Mouse (Mus musculus): ENCODE data around the gene Atg14. TPM values are rescaled to one million over a fixed set of nuclear protein-coding genes. Genes with fewer than 3 reads are reported as not detected.

Gene Atg14
- polyA plus RNA-seq, 1 experiment from 2014 or later: 6.3 TPM

- Histone ChIP-seq H3K9ac (replicated peaks) (no peak overlapping the region), H3K27ac (ENCODE audit: low read depth) (no peak overlapping the region), H3K27me3 (ENCODE audit: insufficient read depth, low read length) (no peaks in the 10 kb centered on the region), H3K4me1 (ENCODE audit: insufficient read depth) (no peaks in the 10 kb centered on the region), H3K4me2 (ENCODE audit: low read depth, low read length) (no peak overlapping the region), H3K9me3 (ENCODE audit: low read length) (no peaks in the 10 kb centered on the region), H3K36me3 (replicated peaks; ENCODE audit: insufficient read depth, low read length) (no peaks in the 10 kb centered on the region), H3K4me3 (ENCODE audit: low read depth, low read length) (no peak overlapping the region)
- no peak for TF ChIP-seq EP300 (IDR thresholded peaks at IDR 0.05; ENCODE audit: low read depth)
- no peak for TF ChIP-seq CTCF (IDR thresholded peaks at IDR 0.05; ENCODE audit: low read depth)
- ATAC-seq (no peak), DNase-seq (no peak)
- 77% methylated on average over 1 of the region's 1 CpGs for WGBS (ENCODE audit: insufficient replicate concordance)
Observed at GRCm38 (mm10) chr14:47589444-47589843, 19.0 kb upstream of the Atg14 start.

- no peak for TF ChIP-seq EP300 (IDR thresholded peaks at IDR 0.05; ENCODE audit: low read depth)
- no peak for TF ChIP-seq CTCF (IDR thresholded peaks at IDR 0.05; ENCODE audit: low read depth)
- Histone ChIP-seq H3K4me2 (ENCODE audit: low read depth, low read length) (no peak overlapping the region), H3K27ac (ENCODE audit: low read depth) (no peak overlapping the region), H3K9me3 (ENCODE audit: low read length) (no peaks in the 10 kb centered on the region), H3K4me3 (ENCODE audit: low read depth, low read length) (no peak overlapping the region), H3K9ac (replicated peaks) (no peak overlapping the region), H3K4me1 (ENCODE audit: insufficient read depth) (no peaks in the 10 kb centered on the region), H3K36me3 (replicated peaks; ENCODE audit: insufficient read depth, low read length) (no peaks in the 10 kb centered on the region), H3K27me3 (ENCODE audit: insufficient read depth, low read length) (no peaks in the 10 kb centered on the region)
- ATAC-seq (no peak), DNase-seq (no peak)
Observed at GRCm38 (mm10) chr14:47584346-47584745, 13.9 kb upstream of the Atg14 start.

DNA sequence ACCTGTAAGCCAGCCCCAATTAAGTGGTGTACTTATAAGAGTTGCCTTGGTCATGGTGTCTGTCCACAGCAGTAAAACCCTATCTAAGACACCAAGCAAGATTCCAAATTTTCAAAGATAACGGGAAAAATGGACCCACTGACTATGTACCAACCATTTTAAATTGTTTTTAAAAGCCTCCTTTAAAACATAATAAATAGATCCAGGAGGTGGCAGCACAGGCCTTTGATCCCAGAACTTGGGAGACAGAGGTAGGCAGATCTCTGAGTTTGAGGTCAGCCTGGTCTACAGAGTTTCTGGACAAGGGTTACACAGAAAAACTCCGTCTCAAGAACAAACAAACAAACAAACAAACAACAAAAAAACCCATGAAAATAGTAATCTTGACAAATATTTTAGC is 11.2 kb upstream of the Atg14 start:
- TF ChIP-seq CTCF (IDR thresholded peaks at IDR 0.05; ENCODE audit: low read depth) (peak; percentile 34), EP300 (IDR thresholded peaks at IDR 0.05; ENCODE audit: low read depth) (no peak)
- no peak overlapping the region for H3K4me3 ChIP-seq (ENCODE audit: low read depth, low read length)
- 47% methylated on average over 2 of the region's 2 CpGs for WGBS (ENCODE audit: insufficient replicate concordance)
- H3K27ac ChIP-seq (ENCODE audit: low read depth): no peak overlapping the region
- no peak for ATAC-seq
- no peak overlapping the region for H3K9ac ChIP-seq (replicated peaks)
- H3K4me2 ChIP-seq (ENCODE audit: low read depth, low read length): no peak overlapping the region
- H3K4me1 ChIP-seq (ENCODE audit: insufficient read depth): no peaks in the 10 kb centered on the region
- no peaks in the 10 kb centered on the region for H3K36me3 ChIP-seq (replicated peaks; ENCODE audit: insufficient read depth, low read length)
- DNase-seq: no peak
- no peaks in the 10 kb centered on the region for H3K27me3 ChIP-seq (ENCODE audit: insufficient read depth, low read length)
- H3K9me3 ChIP-seq (ENCODE audit: low read length): no peaks in the 10 kb centered on the region

DNA sequence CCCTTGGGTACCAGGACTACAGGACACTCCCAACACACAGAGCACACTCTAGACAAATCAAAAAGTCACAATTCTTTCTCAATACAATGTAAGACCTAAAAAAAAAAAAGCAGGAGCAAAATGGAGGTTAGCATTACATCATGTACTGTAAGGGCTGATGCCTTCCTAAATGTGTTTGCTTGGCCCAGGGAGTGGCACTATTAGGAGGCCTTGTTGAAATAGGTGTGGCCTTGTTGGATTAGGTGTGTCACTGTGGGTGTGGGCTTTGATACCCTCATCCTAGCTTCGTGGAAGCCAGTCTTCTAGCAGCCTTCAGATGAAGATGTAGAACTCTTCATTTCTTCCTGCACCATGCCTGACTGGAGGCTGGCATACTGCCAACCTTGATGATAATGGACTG is 10.8 kb upstream of the Atg14 start:
- Histone ChIP-seq H3K27ac (ENCODE audit: low read depth) (no peak overlapping the region), H3K4me2 (ENCODE audit: low read depth, low read length) (no peak overlapping the region), H3K4me1 (ENCODE audit: insufficient read depth) (no peaks in the 10 kb centered on the region), H3K9ac (replicated peaks) (no peak overlapping the region), H3K4me3 (ENCODE audit: low read depth, low read length) (no peak overlapping the region), H3K27me3 (ENCODE audit: insufficient read depth, low read length) (no peaks in the 10 kb centered on the region), H3K9me3 (ENCODE audit: low read length) (no peaks in the 10 kb centered on the region), H3K36me3 (replicated peaks; ENCODE audit: insufficient read depth, low read length) (no peaks in the 10 kb centered on the region)
- 42% methylated on average over 1 of the region's 1 CpGs for WGBS (ENCODE audit: insufficient replicate concordance)
- no peak for TF ChIP-seq EP300 (IDR thresholded peaks at IDR 0.05; ENCODE audit: low read depth)
- TF ChIP-seq CTCF (IDR thresholded peaks at IDR 0.05; ENCODE audit: low read depth): no peak
- DNase-seq (no peak), ATAC-seq (no peak)

- no peak for ATAC-seq
Observed at GRCm38 (mm10) chr14:47578086-47578485, 7.6 kb upstream of the Atg14 start.

DNA sequence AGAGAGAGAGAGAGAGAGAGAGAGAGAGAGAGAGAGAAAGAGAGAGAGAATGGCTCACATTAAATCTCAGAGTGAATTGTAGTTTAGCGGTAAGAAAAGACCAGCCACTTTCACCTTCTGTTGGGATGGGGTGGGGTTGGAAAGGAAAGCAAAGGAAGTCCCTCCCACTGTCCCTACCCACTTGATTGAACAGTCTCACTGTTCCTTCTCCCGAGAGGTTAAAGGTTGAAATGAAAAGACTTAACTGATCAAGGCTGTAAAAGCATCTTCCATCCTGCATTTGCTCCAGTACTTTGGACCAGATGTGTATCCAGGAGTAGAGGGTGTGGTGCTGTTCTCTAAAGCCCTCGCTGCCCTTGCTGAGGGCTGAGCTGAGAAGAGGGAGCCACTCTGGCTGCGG is 6.2 kb upstream of the Atg14 start:
- Histone ChIP-seq H3K4me2 (ENCODE audit: low read depth, low read length) (no peak overlapping the region), H3K27me3 (ENCODE audit: insufficient read depth, low read length) (no peaks in the 10 kb centered on the region), H3K4me3 (ENCODE audit: low read depth, low read length) (no peak overlapping the region), H3K9ac (replicated peaks) (no peak overlapping the region), H3K27ac (ENCODE audit: low read depth) (no peak overlapping the region), H3K9me3 (ENCODE audit: low read length) (no peaks in the 10 kb centered on the region), H3K36me3 (replicated peaks; ENCODE audit: insufficient read depth, low read length) (no peaks in the 10 kb centered on the region), H3K4me1 (ENCODE audit: insufficient read depth) (no peaks in the 10 kb centered on the region)
- 59% methylated on average over 4 of the region's 4 CpGs for WGBS (ENCODE audit: insufficient replicate concordance)
- no peak for TF ChIP-seq EP300 (IDR thresholded peaks at IDR 0.05; ENCODE audit: low read depth)
- no peak for TF ChIP-seq CTCF (IDR thresholded peaks at IDR 0.05; ENCODE audit: low read depth)
- no peak for ATAC-seq
- DNase-seq: no peak

More at GRCm38 (mm10) chr14:47578086-47578485, 7.6 kb upstream of the Atg14 start:
- Histone ChIP-seq H3K4me1 (ENCODE audit: insufficient read depth) (no peaks in the 10 kb centered on the region), H3K9me3 (ENCODE audit: low read length) (no peaks in the 10 kb centered on the region), H3K4me3 (ENCODE audit: low read depth, low read length) (no peak overlapping the region), H3K27me3 (ENCODE audit: insufficient read depth, low read length) (no peaks in the 10 kb centered on the region), H3K36me3 (replicated peaks; ENCODE audit: insufficient read depth, low read length) (no peaks in the 10 kb centered on the region), H3K9ac (replicated peaks) (no peak overlapping the region), H3K4me2 (ENCODE audit: low read depth, low read length) (no peak overlapping the region), H3K27ac (ENCODE audit: low read depth) (no peak overlapping the region)
- no peak for DNase-seq
- no peak for TF ChIP-seq CTCF (IDR thresholded peaks at IDR 0.05; ENCODE audit: low read depth)
- TF ChIP-seq EP300 (IDR thresholded peaks at IDR 0.05; ENCODE audit: low read depth): no peak
- WGBS (ENCODE audit: insufficient replicate concordance): 75% methylated on average over 2 of the region's 2 CpGs

- no peaks in the 10 kb centered on the region for H3K4me1 ChIP-seq (ENCODE audit: insufficient read depth)
- DNase-seq (no peak), ATAC-seq (no peak)
- no peaks in the 10 kb centered on the region for H3K36me3 ChIP-seq (replicated peaks; ENCODE audit: insufficient read depth, low read length)
- peak; percentile 30; the same call in 1 of the 2 replicates for TF ChIP-seq CTCF (IDR thresholded peaks at IDR 0.05; ENCODE audit: low read depth)
- TF ChIP-seq EP300 (IDR thresholded peaks at IDR 0.05; ENCODE audit: low read depth): no peak
- H3K9me3 ChIP-seq (ENCODE audit: low read length): no peaks in the 10 kb centered on the region
- H3K4me3 ChIP-seq (ENCODE audit: low read depth, low read length): no peak overlapping the region
- 74% methylated on average over 11 of the region's 11 CpGs for WGBS (ENCODE audit: insufficient replicate concordance)
- no peaks in the 10 kb centered on the region for H3K27me3 ChIP-seq (ENCODE audit: insufficient read depth, low read length)
- H3K27ac ChIP-seq (ENCODE audit: low read depth): no peak overlapping the region
- no peak overlapping the region for H3K9ac ChIP-seq (replicated peaks)
- no peak overlapping the region for H3K4me2 ChIP-seq (ENCODE audit: low read depth, low read length)
Observed at GRCm38 (mm10) chr14:47574721-47575120, 4.3 kb upstream of the Atg14 start.
